Mouse (Mus musculus) adrenal gland (tissue): Measurements from ENCODE around the gene Kbtbd6.

Source experiments
- intact Hi-C: fragments of 180-260 bp; cut with DNase I; formaldehyde crosslinking; loops from one replicate; pipeline ENCODE4 v1.15.1; 2025

The Kbtbd6 gene

GRCm38 (mm10) chr14:79481339-79482151 lies 29.9 kb downstream of the Kbtbd6 start, which contains the start of gene Wbp4:
TSS of gene Wbp4 (minus strand) at chr14:79481520.
- intact Hi-C loops, result loop anchor here (2.0 to 5.0 kb wide), 2 partner anchors 36 to 81 kb away; no protein-coding TSS in a partner anchor

GRCm38 (mm10) chr14:79482251-79482661 lies 30.6 kb downstream of the Kbtbd6 start:
- intact Hi-C loops, result loop anchor here (2.0 to 5.0 kb wide), 2 partner anchors 35 to 81 kb away; no protein-coding TSS in a partner anchor

GRCm38 (mm10) chr14:79482747-79483355 lies 31.2 kb downstream of the Kbtbd6 start:
- intact Hi-C loops, result loop anchor here (2.0 to 5.0 kb wide), 2 partner anchors 34 to 80 kb away; no protein-coding TSS in a partner anchor

- intact Hi-C loops, result loop anchor here (2.0 to 5.0 kb wide), 2 partner anchors 34 to 79 kb away; no protein-coding TSS in a partner anchor
These were observed 32.0 kb downstream of the Kbtbd6 start for GRCm38 (mm10) chr14:79483611-79484120.

- intact Hi-C loops, result no loop called here
These were observed 35.0 kb downstream of the Kbtbd6 start for GRCm38 (mm10) chr14:79486617-79486992.

- intact Hi-C loops, result no loop called here
These were observed 35.5 kb downstream of the Kbtbd6 start for GRCm38 (mm10) chr14:79486993-79487731.

- intact Hi-C loops, result no loop called here
These were observed 36.9 kb downstream of the Kbtbd6 start for GRCm38 (mm10) chr14:79488531-79488930.

- intact Hi-C loops, result no loop called here
These were observed 37.5 kb downstream of the Kbtbd6 start for GRCm38 (mm10) chr14:79489150-79489549.

- intact Hi-C loops, result no loop called here
These were observed 38.6 kb downstream of the Kbtbd6 start for GRCm38 (mm10) chr14:79490246-79490645.

GRCm38 (mm10) chr14:79494349-79494748 lies 42.7 kb downstream of the Kbtbd6 start:
- intact Hi-C loops, result no loop called here

GRCm38 (mm10) chr14:79499326-79499725 lies 47.7 kb downstream of the Kbtbd6 start:
- intact Hi-C loops, result no loop called here

- intact Hi-C loops, result no loop called here
These were observed 49.1 kb downstream of the Kbtbd6 start for GRCm38 (mm10) chr14:79500756-79501155.

- intact Hi-C loops, result no loop called here
These were observed 51.9 kb downstream of the Kbtbd6 start for GRCm38 (mm10) chr14:79503371-79504075.
